Mouse (Mus musculus) thymus, adult 2 months (tissue): Measurements from ENCODE around the gene Celf2.

Experiments used
- CTCF ChIP-seq: fragments of 200-500 bp; IDR thresholded peaks from 2 replicates; pipeline ENCODE4 v1.5.1; 2012; ENCODE audit warnings: mild to moderate bottlenecking, control low read depth, low read length, moderate library complexity, borderline replicate concordance; ENCODE audit not compliant: control insufficient read depth, poor library complexity, insufficient read depth; ENCODE audit errors: extremely low read depth
- POLR2A ChIP-seq: fragments of 200-500 bp; IDR thresholded peaks from 2 replicates; pipeline ENCODE4 v1.6.1; 2012; ENCODE audit warnings: mild to moderate bottlenecking, low read length, control low read depth, moderate library complexity; ENCODE audit not compliant: control insufficient read depth, poor library complexity, insufficient read depth; ENCODE audit errors: extremely low read depth

GRCm38 (mm10) chr2:7526696-7527095, 17.3 kb upstream of the Celf2 start:
- no peak for TF ChIP-seq POLR2A
- TF ChIP-seq CTCF: no peak
